10 mouse cellular contexts compared by ENCODE assay signal in genomic region chr8:45610426-45611215, GRCm38 (mm10).
DNase-seq lines count a peak whose midpoint lies in the region; ATAC-seq and TF ChIP-seq lines count a peak whose summit lies in the region.
"Had no signal": no experiment of that assay in that cellular context is flagged by ENCODE, and none has a peak within 500 bp of the region (broad histone marks: within the 10 kb centered on the region; RNA-seq: fewer than 3 reads in every experiment).

No protein-coding gene starts in this region.

- H3K9me3 ChIP-seq in forebrain, embryonic 10.5 days: no peaks in the 10 kb centered on the region
- no peaks in the 10 kb centered on the region for H3K9me3 ChIP-seq in forebrain, embryonic 12.5 days
- H3K9me3 ChIP-seq in lung, postnatal 0 days (ENCODE audit: low read length): no peaks in the 10 kb centered on the region
- no peaks in the 10 kb centered on the region for H3K9me3 ChIP-seq in liver, embryonic 16.5 days (replicated peaks; ENCODE audit: control insufficient read depth, low read length)

- no peak for DNase-seq in forebrain, embryonic 10.5 days (ENCODE audit: extremely low spot score, low spot score)
- DNase-seq in lung, postnatal 0 days (ENCODE audit: low spot score): peak; percentile 26
- DNase-seq in lung, postnatal 10 days: no peak
- DNase-seq in kidney, adult 2 months: peak; percentile 84
- DNase-seq in right cerebral cortex, postnatal 14 days: no peak
- DNase-seq in urinary bladder, postnatal 10 days (ENCODE audit: low spot score): no peak
- DNase-seq: heart, postnatal 4 days had no signal

- no peak for TF ChIP-seq POLR2A in kidney, adult 2 months (IDR thresholded peaks at IDR 0.05; ENCODE audit: low read depth, low read length)

- no peak overlapping the region for H3K4me2 ChIP-seq in forebrain, embryonic 12.5 days
- no peak overlapping the region for H3K4me2 ChIP-seq in lung, postnatal 0 days (replicated peaks; ENCODE audit: low read depth, low read length)
- no peak overlapping the region for H3K4me2 ChIP-seq in liver, embryonic 16.5 days (ENCODE audit: low read depth, low read length)

- no peak for TF ChIP-seq CTCF in lung, postnatal 0 days (IDR thresholded peaks at IDR 0.05)
- TF ChIP-seq CTCF in kidney, adult 2 months (conservative IDR thresholded peaks at IDR 0.05; ENCODE audit: insufficient read depth, insufficient read length, low read depth, low read length): no peak

- 0 out of 2 replicates have a peak, but pooled peaks cover 7% of the 10 kb centered on the region for H3K27me3 ChIP-seq in forebrain, embryonic 10.5 days (ENCODE audit: poor library complexity, severe bottlenecking)
- H3K27me3 ChIP-seq in forebrain, embryonic 12.5 days: no peaks in the 10 kb centered on the region
- no peaks in the 10 kb centered on the region for H3K27me3 ChIP-seq in lung, postnatal 0 days (replicated peaks; ENCODE audit: insufficient read depth, low read length)
- no peaks in the 10 kb centered on the region for H3K27me3 ChIP-seq in kidney, adult 2 months (replicated peaks; ENCODE audit: control insufficient read depth, insufficient read depth, low read length)
- no peaks in the 10 kb centered on the region for H3K27me3 ChIP-seq in liver, embryonic 16.5 days (ENCODE audit: control insufficient read depth, insufficient read depth, low read depth, low read length)

- no peak for ATAC-seq in forebrain, embryonic 12.5 days (ENCODE audit: low FRiP score)
- no peak for ATAC-seq in lung, postnatal 0 days
- ATAC-seq in liver, embryonic 16.5 days (ENCODE audit: low read depth): peak; percentile 82

- H3K27ac ChIP-seq in forebrain, embryonic 10.5 days: 0 out of 2 replicates have a peak overlapping the region, but pooled peaks have one; percentile 1
- H3K27ac ChIP-seq in forebrain, embryonic 12.5 days: no peak overlapping the region
- 0 out of 2 replicates have a peak overlapping the region, but pooled peaks have one; percentile 6 for H3K27ac ChIP-seq in lung, postnatal 0 days (ENCODE audit: low read length)
- H3K27ac ChIP-seq in kidney, adult 2 months (ENCODE audit: insufficient read depth, low read depth, low read length): peak overlapping the region; percentile 85
- peak overlapping the region; percentile 73 for H3K27ac ChIP-seq in liver, embryonic 16.5 days (ENCODE audit: low read length)
- H3K27ac ChIP-seq: layer of hippocampus, adult 2 months had no signal

- H3K4me1 ChIP-seq in forebrain, embryonic 10.5 days: peaks cover 36% of the 10 kb centered on the region
- H3K4me1 ChIP-seq in forebrain, embryonic 12.5 days: peaks cover 14% of the 10 kb centered on the region
- no peaks in the 10 kb centered on the region; the same call in 1 of the 2 replicates for H3K4me1 ChIP-seq in lung, postnatal 0 days (ENCODE audit: insufficient read depth, low read depth, low read length)
- H3K4me1 ChIP-seq in kidney, adult 2 months (ENCODE audit: control insufficient read depth, insufficient read depth, low read length): peaks cover 14% of the 10 kb centered on the region; the same call in 1 of the 2 replicates
- no peaks in the 10 kb centered on the region for H3K4me1 ChIP-seq in liver, embryonic 16.5 days (ENCODE audit: control insufficient read depth, low read depth, low read length)

- WGBS in forebrain, embryonic 10.5 days: 44% methylated on average over 7 of the region's 7 CpGs
- WGBS in forebrain, embryonic 12.5 days: 29% methylated on average over 7 of the region's 7 CpGs
- 15% methylated on average over 7 of the region's 7 CpGs for WGBS in lung, postnatal 0 days
- 14% methylated on average over 7 of the region's 7 CpGs for WGBS in kidney, adult 2 months
- 32% methylated on average over 7 of the region's 7 CpGs for WGBS in liver, embryonic 16.5 days (ENCODE audit: insufficient replicate concordance)

- H3K36me3 ChIP-seq in forebrain, embryonic 10.5 days (replicated peaks): no peaks in the 10 kb centered on the region
- no peaks in the 10 kb centered on the region for H3K36me3 ChIP-seq in forebrain, embryonic 12.5 days (replicated peaks)
- H3K36me3 ChIP-seq in lung, postnatal 0 days (ENCODE audit: insufficient read depth, low read length): no peaks in the 10 kb centered on the region
- H3K36me3 ChIP-seq in kidney, adult 2 months (ENCODE audit: control insufficient read depth, insufficient read depth, low read length): no peaks in the 10 kb centered on the region
- no peaks in the 10 kb centered on the region for H3K36me3 ChIP-seq in liver, embryonic 16.5 days (ENCODE audit: control insufficient read depth, insufficient read depth)

- no peak for TF ChIP-seq EP300 in lung, postnatal 0 days (IDR thresholded peaks at IDR 0.05)

- no peak overlapping the region for H3K9ac ChIP-seq in forebrain, embryonic 12.5 days
- H3K9ac ChIP-seq in lung, postnatal 0 days (replicated peaks; ENCODE audit: low read depth): no peak overlapping the region
- H3K9ac ChIP-seq in liver, embryonic 16.5 days (ENCODE audit: low read depth, low read length): no peak overlapping the region

- no peak overlapping the region for H3K4me3 ChIP-seq in forebrain, embryonic 10.5 days
- no peak overlapping the region for H3K4me3 ChIP-seq in forebrain, embryonic 12.5 days (replicated peaks)
- H3K4me3 ChIP-seq in lung, postnatal 0 days (ENCODE audit: low read depth, low read length): no peak overlapping the region
- H3K4me3 ChIP-seq in kidney, adult 2 months (ENCODE audit: insufficient read depth, low read depth, low read length): no peak overlapping the region
- H3K4me3 ChIP-seq in liver, embryonic 16.5 days (ENCODE audit: low read depth, low read length): no peak overlapping the region
- H3K4me3 ChIP-seq: layer of hippocampus, adult 2 months had no signal

Comparison
In these comparisons a context has a peak if more than half of its experiments do, and no peak if none do; other contexts are left out.
1. DNase-seq: peak in lung, postnatal 0 days (single experiment) and kidney, adult 2 months (single experiment); none in forebrain, embryonic 10.5 days (single experiment), lung, postnatal 10 days (single experiment), right cerebral cortex, postnatal 14 days (single experiment) and urinary bladder, postnatal 10 days (single experiment).